Mouse (Mus musculus): ENCODE results near the gene Ssbp4. TPM values are rescaled to one million over a fixed set of nuclear protein-coding genes. Genes with fewer than 3 reads are reported as not detected.

The Ssbp4 gene
- total RNA-seq, 1 experiment, result 85.5 TPM

- TF ChIP-seq HCFC1 (IDR thresholded peaks at IDR 0.05; ENCODE audit: borderline replicate concordance, insufficient read depth, low read length) (no peak), ZC3H11A (IDR thresholded peaks at IDR 0.05; ENCODE audit: borderline replicate concordance, low read depth, low read length) (no peak), CHD2 (IDR thresholded peaks at IDR 0.05; ENCODE audit: low read depth, low read length) (no peak), MAFK (IDR thresholded peaks at IDR 0.05; ENCODE audit: insufficient read depth, low read depth, low read length) (no peak), ZNF384 (IDR thresholded peaks at IDR 0.05; ENCODE audit: low read depth, low read length) (no peak)
- no peak overlapping the region for H3K4me3 ChIP-seq (ENCODE audit: insufficient read depth in 1 of 2, low read depth in 1 of 2, low read length in 2 of 2, poor library complexity in 1 of 2, severe bottlenecking in 1 of 2)
- H3K9ac ChIP-seq (ENCODE audit: insufficient read depth, low read depth, low read length, poor library complexity, severe bottlenecking), result no peak overlapping the region
- H3K9me3 ChIP-seq (ENCODE audit: control insufficient read depth, insufficient read depth, low read depth, low read length), result no peaks in the 10 kb centered on the region
- in situ Hi-C loops (cut with MboI; ENCODE audit: low sequenced_read_pairs in 2 of 2, unreplicated experiment in 2 of 2), result no loop called here
- DNase-seq (ENCODE audit: low read depth, low spot score), result no peak
- no peak overlapping the region for H3K27ac ChIP-seq (ENCODE audit: insufficient read depth, low read depth, low read length, poor library complexity, severe bottlenecking)
- H3K36me3 ChIP-seq (ENCODE audit: control insufficient read depth, insufficient read depth, low read length, poor library complexity, severe bottlenecking), result no peaks in the 10 kb centered on the region; the same call in 1 of the 2 replicates
- H3K4me1 ChIP-seq (ENCODE audit: control insufficient read depth in 2 of 2, insufficient read depth in 2 of 2, low read length in 2 of 2, poor library complexity in 1 of 2), result peaks cover 0 to 25% of the 10 kb centered on the region in 2 experiments; a peak in 2 of 4 replicates
These were observed 48.1 kb downstream of the Ssbp4 start for GRCm38 (mm10) chr8:70560564-70560963.

GRCm38 (mm10) chr8:70560096-70560495 is 48.6 kb downstream of the Ssbp4 start:
- peaks cover 1 to 26% of the 10 kb centered on the region in 2 experiments; a peak in 3 of 4 replicates for H3K4me1 ChIP-seq (ENCODE audit: control insufficient read depth in 2 of 2, insufficient read depth in 2 of 2, low read length in 2 of 2, poor library complexity in 1 of 2)
- H3K9me3 ChIP-seq (ENCODE audit: control insufficient read depth, insufficient read depth, low read depth, low read length), result no peaks in the 10 kb centered on the region
- no peak for DNase-seq (ENCODE audit: low read depth, low spot score)
- TF ChIP-seq ZC3H11A (IDR thresholded peaks at IDR 0.05; ENCODE audit: borderline replicate concordance, low read depth, low read length), result no peak
- no peak overlapping the region for H3K4me3 ChIP-seq (ENCODE audit: insufficient read depth in 1 of 2, low read depth in 1 of 2, low read length in 2 of 2, poor library complexity in 1 of 2, severe bottlenecking in 1 of 2)
- in situ Hi-C loops (cut with MboI; ENCODE audit: low sequenced_read_pairs in 2 of 2, unreplicated experiment in 2 of 2), result no loop called here
- no peaks in the 10 kb centered on the region; the same call in 1 of the 2 replicates for H3K36me3 ChIP-seq (ENCODE audit: control insufficient read depth, insufficient read depth, low read length, poor library complexity, severe bottlenecking)
- H3K9ac ChIP-seq (ENCODE audit: insufficient read depth, low read depth, low read length, poor library complexity, severe bottlenecking), result no peak overlapping the region
- no peak overlapping the region for H3K27ac ChIP-seq (ENCODE audit: insufficient read depth, low read depth, low read length, poor library complexity, severe bottlenecking)

GRCm38 (mm10) chr8:70558983-70559382 is 49.7 kb downstream of the Ssbp4 start:
- no peak overlapping the region for H3K4me3 ChIP-seq (ENCODE audit: insufficient read depth in 1 of 2, low read depth in 1 of 2, low read length in 2 of 2, poor library complexity in 1 of 2, severe bottlenecking in 1 of 2)
- in situ Hi-C loops (cut with MboI; ENCODE audit: low sequenced_read_pairs in 2 of 2, unreplicated experiment in 2 of 2), result no loop called here
- no peak overlapping the region for H3K27ac ChIP-seq (ENCODE audit: insufficient read depth, low read depth, low read length, poor library complexity, severe bottlenecking)

GRCm38 (mm10) chr8:70558334-70558733 is 50.3 kb downstream of the Ssbp4 start:
- Histone ChIP-seq H3K4me3 (ENCODE audit: insufficient read depth in 1 of 2, low read depth in 1 of 2, low read length in 2 of 2, poor library complexity in 1 of 2, severe bottlenecking in 1 of 2) (no peak overlapping the region), H3K36me3 (ENCODE audit: control insufficient read depth, insufficient read depth, low read length, poor library complexity, severe bottlenecking) (no peaks in the 10 kb centered on the region; the same call in 1 of the 2 replicates), H3K9ac (ENCODE audit: insufficient read depth, low read depth, low read length, poor library complexity, severe bottlenecking) (no peak overlapping the region), H3K27ac (ENCODE audit: insufficient read depth, low read depth, low read length, poor library complexity, severe bottlenecking) (no peak overlapping the region), H3K4me1 (ENCODE audit: control insufficient read depth in 2 of 2, insufficient read depth in 2 of 2, low read length in 2 of 2, poor library complexity in 1 of 2) (peaks cover 1 to 16% of the 10 kb centered on the region in 2 experiments; a peak in 3 of 4 replicates), H3K9me3 (ENCODE audit: control insufficient read depth, insufficient read depth, low read depth, low read length) (no peaks in the 10 kb centered on the region)
- in situ Hi-C loops (cut with MboI; ENCODE audit: low sequenced_read_pairs in 2 of 2, unreplicated experiment in 2 of 2), result no loop called here
- DNase-seq (ENCODE audit: low read depth, low spot score), result no peak
- TF ChIP-seq MAFK (IDR thresholded peaks at IDR 0.05; ENCODE audit: insufficient read depth, low read depth, low read length), result no peak
- TF ChIP-seq ZC3H11A (IDR thresholded peaks at IDR 0.05; ENCODE audit: borderline replicate concordance, low read depth, low read length), result no peak
- no peak for TF ChIP-seq HCFC1 (IDR thresholded peaks at IDR 0.05; ENCODE audit: borderline replicate concordance, insufficient read depth, low read length)
- no peak for TF ChIP-seq ZNF384 (IDR thresholded peaks at IDR 0.05; ENCODE audit: low read depth, low read length)
- TF ChIP-seq CHD2 (IDR thresholded peaks at IDR 0.05; ENCODE audit: low read depth, low read length), result no peak

More at GRCm38 (mm10) chr8:70558983-70559382, 49.7 kb downstream of the Ssbp4 start:
- no peak for DNase-seq (ENCODE audit: low read depth, low spot score)
- H3K36me3 ChIP-seq (ENCODE audit: control insufficient read depth, insufficient read depth, low read length, poor library complexity, severe bottlenecking), result no peaks in the 10 kb centered on the region; the same call in 1 of the 2 replicates
- TF ChIP-seq HCFC1 (IDR thresholded peaks at IDR 0.05; ENCODE audit: borderline replicate concordance, insufficient read depth, low read length) (no peak), ZNF384 (IDR thresholded peaks at IDR 0.05; ENCODE audit: low read depth, low read length) (0 out of 2 replicates have a peak, but pooled peaks have one; percentile 49)
- no peak overlapping the region for H3K9ac ChIP-seq (ENCODE audit: insufficient read depth, low read depth, low read length, poor library complexity, severe bottlenecking)
- peaks cover 1 to 19% of the 10 kb centered on the region in 2 experiments; a peak in 3 of 4 replicates for H3K4me1 ChIP-seq (ENCODE audit: control insufficient read depth in 2 of 2, insufficient read depth in 2 of 2, low read length in 2 of 2, poor library complexity in 1 of 2)
- no peaks in the 10 kb centered on the region for H3K9me3 ChIP-seq (ENCODE audit: control insufficient read depth, insufficient read depth, low read depth, low read length)

GRCm38 (mm10) chr8:70555079-70555747 is 53.5 kb downstream of the Ssbp4 start:
- H3K4me1 ChIP-seq (ENCODE audit: control insufficient read depth in 2 of 2, insufficient read depth in 2 of 2, low read length in 2 of 2, poor library complexity in 1 of 2), result peaks cover 1 to 7% of the 10 kb centered on the region in 2 experiments; a peak in 3 of 4 replicates
- TF ChIP-seq MAFK (IDR thresholded peaks at IDR 0.05; ENCODE audit: insufficient read depth, low read depth, low read length), result no peak
- TF ChIP-seq ZNF384 (IDR thresholded peaks at IDR 0.05; ENCODE audit: low read depth, low read length), result no peak
- TF ChIP-seq CHD2 (IDR thresholded peaks at IDR 0.05; ENCODE audit: low read depth, low read length), result no peak
- TF ChIP-seq HCFC1 (IDR thresholded peaks at IDR 0.05; ENCODE audit: borderline replicate concordance, insufficient read depth, low read length), result no peak
- no peak for TF ChIP-seq ZC3H11A (IDR thresholded peaks at IDR 0.05; ENCODE audit: borderline replicate concordance, low read depth, low read length)
- in situ Hi-C loops (cut with MboI; ENCODE audit: low sequenced_read_pairs in 2 of 2, unreplicated experiment in 2 of 2), result no loop called here

More at GRCm38 (mm10) chr8:70555079-70555747, 53.5 kb downstream of the Ssbp4 start:
- Histone ChIP-seq H3K4me3 (ENCODE audit: insufficient read depth in 1 of 2, low read depth in 1 of 2, low read length in 2 of 2, poor library complexity in 1 of 2, severe bottlenecking in 1 of 2) (no peak overlapping the region), H3K27ac (ENCODE audit: insufficient read depth, low read depth, low read length, poor library complexity, severe bottlenecking) (no peak overlapping the region), H3K36me3 (ENCODE audit: control insufficient read depth, insufficient read depth, low read length, poor library complexity, severe bottlenecking) (no peaks in the 10 kb centered on the region; the same call in 1 of the 2 replicates), H3K9me3 (ENCODE audit: control insufficient read depth, insufficient read depth, low read depth, low read length) (no peaks in the 10 kb centered on the region), H3K9ac (ENCODE audit: insufficient read depth, low read depth, low read length, poor library complexity, severe bottlenecking) (no peak overlapping the region)
- DNase-seq (ENCODE audit: low read depth, low spot score), result no peak

Data from ES-E14 (cell line).